Mouse (Mus musculus): ENCODE measurements around the gene Hpse. TPM values are rescaled to one million over a fixed set of nuclear protein-coding genes. Genes with fewer than 3 reads are reported as not detected.

The Hpse gene
- polyA plus RNA-seq, 1 experiment from 2014 or later, result 6.2 TPM

- peaks cover 16% of the 10 kb centered on the region for H3K4me1 ChIP-seq (replicated peaks; ENCODE audit: control insufficient read depth, insufficient read depth, low read length)
- no peak overlapping the region for H3K4me2 ChIP-seq (ENCODE audit: low read depth, low read length)
- no peaks in the 10 kb centered on the region for H3K9me3 ChIP-seq (ENCODE audit: control insufficient read depth, low read length)
- H3K27me3 ChIP-seq (ENCODE audit: control insufficient read depth, insufficient read depth, low read depth, low read length), result no peaks in the 10 kb centered on the region
- WGBS, result 71% methylated on average over 4 of the region's 4 CpGs
- H3K9ac ChIP-seq (ENCODE audit: low read length), result no peak overlapping the region
- peaks cover 4% of the 10 kb centered on the region; the same call in 1 of the 2 replicates for H3K36me3 ChIP-seq (ENCODE audit: control insufficient read depth, insufficient read depth, low read length)
- no peak overlapping the region for H3K27ac ChIP-seq (ENCODE audit: low read length)
- no peak for ATAC-seq (ENCODE audit: low read depth)
- no peak overlapping the region for H3K4me3 ChIP-seq (ENCODE audit: low read length)
Measured at GRCm38 (mm10) chr5:100672403-100672802, 47.1 kb downstream of the Hpse start.

GRCm38 (mm10) chr5:100671897-100672296, 47.6 kb downstream of the Hpse start:
- no peak overlapping the region for H3K9ac ChIP-seq (ENCODE audit: low read length)
- H3K27me3 ChIP-seq (ENCODE audit: control insufficient read depth, insufficient read depth, low read depth, low read length), result no peaks in the 10 kb centered on the region
- H3K4me3 ChIP-seq (ENCODE audit: low read length), result no peak overlapping the region
- peaks cover 4% of the 10 kb centered on the region; the same call in 1 of the 2 replicates for H3K36me3 ChIP-seq (ENCODE audit: control insufficient read depth, insufficient read depth, low read length)
- H3K4me2 ChIP-seq (ENCODE audit: low read depth, low read length), result no peak overlapping the region
- peaks cover 16% of the 10 kb centered on the region for H3K4me1 ChIP-seq (replicated peaks; ENCODE audit: control insufficient read depth, insufficient read depth, low read length)
- 52% methylated on average over 3 of the region's 3 CpGs for WGBS
- no peak overlapping the region for H3K27ac ChIP-seq (ENCODE audit: low read length)
- H3K9me3 ChIP-seq (ENCODE audit: control insufficient read depth, low read length), result no peaks in the 10 kb centered on the region
- no peak for ATAC-seq (ENCODE audit: low read depth)

GRCm38 (mm10) chr5:100671398-100671797, 48.1 kb downstream of the Hpse start:
- WGBS, result 26% methylated on average over 5 of the region's 5 CpGs
- peaks cover 16% of the 10 kb centered on the region for H3K4me1 ChIP-seq (replicated peaks; ENCODE audit: control insufficient read depth, insufficient read depth, low read length)
- ATAC-seq (ENCODE audit: low read depth), result no peak
- H3K4me2 ChIP-seq (ENCODE audit: low read depth, low read length), result no peak overlapping the region
- no peak overlapping the region for H3K27ac ChIP-seq (ENCODE audit: low read length)
- no peaks in the 10 kb centered on the region for H3K9me3 ChIP-seq (ENCODE audit: control insufficient read depth, low read length)
- H3K4me3 ChIP-seq (ENCODE audit: low read length), result no peak overlapping the region
- H3K9ac ChIP-seq (ENCODE audit: low read length), result no peak overlapping the region
- H3K36me3 ChIP-seq (ENCODE audit: control insufficient read depth, insufficient read depth, low read length), result peaks cover 6% of the 10 kb centered on the region; the same call in 1 of the 2 replicates
- no peaks in the 10 kb centered on the region for H3K27me3 ChIP-seq (ENCODE audit: control insufficient read depth, insufficient read depth, low read depth, low read length)

GRCm38 (mm10) chr5:100666965-100667364, 52.6 kb downstream of the Hpse start:
- Histone ChIP-seq H3K27me3 (ENCODE audit: control insufficient read depth, insufficient read depth, low read depth, low read length) (no peaks in the 10 kb centered on the region), H3K4me2 (ENCODE audit: low read depth, low read length) (no peak overlapping the region), H3K4me1 (replicated peaks; ENCODE audit: control insufficient read depth, insufficient read depth, low read length) (no peaks in the 10 kb centered on the region), H3K9me3 (ENCODE audit: control insufficient read depth, low read length) (no peaks in the 10 kb centered on the region), H3K36me3 (ENCODE audit: control insufficient read depth, insufficient read depth, low read length) (peaks cover 19% of the 10 kb centered on the region), H3K9ac (ENCODE audit: low read length) (no peak overlapping the region), H3K4me3 (ENCODE audit: low read length) (no peak overlapping the region), H3K27ac (ENCODE audit: low read length) (no peak overlapping the region)
- WGBS, result 100% methylated on average over 1 of the region's 1 CpGs
- ATAC-seq (ENCODE audit: low read depth), result no peak

GRCm38 (mm10) chr5:100663854-100664253, 55.7 kb downstream of the Hpse start:
- no peak overlapping the region for H3K4me2 ChIP-seq (ENCODE audit: low read depth, low read length)
- H3K9me3 ChIP-seq (ENCODE audit: control insufficient read depth, low read length), result no peaks in the 10 kb centered on the region
- peak; percentile 28; the same call in 1 of the 2 replicates for ATAC-seq (ENCODE audit: low read depth)
- no peak overlapping the region for H3K27ac ChIP-seq (ENCODE audit: low read length)
- peaks cover 27% of the 10 kb centered on the region for H3K36me3 ChIP-seq (ENCODE audit: control insufficient read depth, insufficient read depth, low read length)
- H3K27me3 ChIP-seq (ENCODE audit: control insufficient read depth, insufficient read depth, low read depth, low read length), result no peaks in the 10 kb centered on the region
- no peak overlapping the region for H3K4me3 ChIP-seq (ENCODE audit: low read length)
- WGBS, result 36% methylated on average over 5 of the region's 5 CpGs
- H3K9ac ChIP-seq (ENCODE audit: low read length), result no peak overlapping the region
- no peaks in the 10 kb centered on the region for H3K4me1 ChIP-seq (replicated peaks; ENCODE audit: control insufficient read depth, insufficient read depth, low read length)

GRCm38 (mm10) chr5:100663011-100663410, 56.5 kb downstream of the Hpse start:
- no peak for ATAC-seq (ENCODE audit: low read depth)
- Histone ChIP-seq H3K4me3 (ENCODE audit: low read length) (no peak overlapping the region), H3K9me3 (ENCODE audit: control insufficient read depth, low read length) (no peaks in the 10 kb centered on the region), H3K4me2 (ENCODE audit: low read depth, low read length) (no peak overlapping the region), H3K4me1 (replicated peaks; ENCODE audit: control insufficient read depth, insufficient read depth, low read length) (no peaks in the 10 kb centered on the region), H3K27me3 (ENCODE audit: control insufficient read depth, insufficient read depth, low read depth, low read length) (no peaks in the 10 kb centered on the region), H3K9ac (ENCODE audit: low read length) (no peak overlapping the region), H3K27ac (ENCODE audit: low read length) (no peak overlapping the region), H3K36me3 (ENCODE audit: control insufficient read depth, insufficient read depth, low read length) (peaks cover 27% of the 10 kb centered on the region)
- WGBS, result 90% methylated on average over 6 of the region's 6 CpGs

GRCm38 (mm10) chr5:100658460-100658859, 61.1 kb downstream of the Hpse start:
- Histone ChIP-seq H3K4me1 (replicated peaks; ENCODE audit: control insufficient read depth, insufficient read depth, low read length) (no peaks in the 10 kb centered on the region), H3K27ac (ENCODE audit: low read length) (no peak overlapping the region), H3K4me2 (ENCODE audit: low read depth, low read length) (no peak overlapping the region), H3K9ac (ENCODE audit: low read length) (no peak overlapping the region), H3K4me3 (ENCODE audit: low read length) (no peak overlapping the region), H3K9me3 (ENCODE audit: control insufficient read depth, low read length) (no peaks in the 10 kb centered on the region), H3K27me3 (ENCODE audit: control insufficient read depth, insufficient read depth, low read depth, low read length) (no peaks in the 10 kb centered on the region), H3K36me3 (ENCODE audit: control insufficient read depth, insufficient read depth, low read length) (peaks cover 32% of the 10 kb centered on the region)
- WGBS, result 71% methylated on average over 6 of the region's 6 CpGs
- no peak for ATAC-seq (ENCODE audit: low read depth)

GRCm38 (mm10) chr5:100656352-100656751, 63.2 kb downstream of the Hpse start:
- no peak for ATAC-seq (ENCODE audit: low read depth)
- H3K9ac ChIP-seq (ENCODE audit: low read length), result no peak overlapping the region
- H3K36me3 ChIP-seq (ENCODE audit: control insufficient read depth, insufficient read depth, low read length), result peaks cover 30% of the 10 kb centered on the region
- no peak overlapping the region for H3K4me3 ChIP-seq (ENCODE audit: low read length)
- no peak overlapping the region for H3K4me2 ChIP-seq (ENCODE audit: low read depth, low read length)
- WGBS, result 76% methylated on average over 6 of the region's 6 CpGs
- H3K27ac ChIP-seq (ENCODE audit: low read length), result no peak overlapping the region
- no peaks in the 10 kb centered on the region for H3K4me1 ChIP-seq (replicated peaks; ENCODE audit: control insufficient read depth, insufficient read depth, low read length)
- H3K9me3 ChIP-seq (ENCODE audit: control insufficient read depth, low read length), result no peaks in the 10 kb centered on the region
- H3K27me3 ChIP-seq (ENCODE audit: control insufficient read depth, insufficient read depth, low read depth, low read length), result no peaks in the 10 kb centered on the region

- H3K4me1 ChIP-seq (replicated peaks; ENCODE audit: control insufficient read depth, insufficient read depth, low read length), result no peaks in the 10 kb centered on the region
- H3K4me2 ChIP-seq (ENCODE audit: low read depth, low read length), result no peak overlapping the region
- H3K27ac ChIP-seq (ENCODE audit: low read length), result no peak overlapping the region
- ATAC-seq (ENCODE audit: low read depth), result 0 out of 2 replicates have a peak, but pooled peaks have one; percentile 26
- H3K27me3 ChIP-seq (ENCODE audit: control insufficient read depth, insufficient read depth, low read depth, low read length), result no peaks in the 10 kb centered on the region
- no peaks in the 10 kb centered on the region for H3K9me3 ChIP-seq (ENCODE audit: control insufficient read depth, low read length)
- 70% methylated on average over 9 of the region's 9 CpGs for WGBS
- H3K4me3 ChIP-seq (ENCODE audit: low read length), result no peak overlapping the region
- H3K9ac ChIP-seq (ENCODE audit: low read length), result no peak overlapping the region
- H3K36me3 ChIP-seq (ENCODE audit: control insufficient read depth, insufficient read depth, low read length), result peaks cover 17% of the 10 kb centered on the region
Measured at GRCm38 (mm10) chr5:100652327-100652726, 67.2 kb downstream of the Hpse start.

- no peak overlapping the region for H3K27ac ChIP-seq (ENCODE audit: low read length)
- H3K9me3 ChIP-seq (ENCODE audit: control insufficient read depth, low read length), result no peaks in the 10 kb centered on the region
- peaks cover 17% of the 10 kb centered on the region for H3K36me3 ChIP-seq (ENCODE audit: control insufficient read depth, insufficient read depth, low read length)
- H3K4me3 ChIP-seq (ENCODE audit: low read length), result no peak overlapping the region
- no peaks in the 10 kb centered on the region for H3K27me3 ChIP-seq (ENCODE audit: control insufficient read depth, insufficient read depth, low read depth, low read length)
- no peaks in the 10 kb centered on the region for H3K4me1 ChIP-seq (replicated peaks; ENCODE audit: control insufficient read depth, insufficient read depth, low read length)
- no peak overlapping the region for H3K4me2 ChIP-seq (ENCODE audit: low read depth, low read length)
- WGBS, result 51% methylated on average over 10 of the region's 10 CpGs
- no peak overlapping the region for H3K9ac ChIP-seq (ENCODE audit: low read length)
- ATAC-seq (ENCODE audit: low read depth), result no peak
Measured at GRCm38 (mm10) chr5:100651486-100651885, 68.0 kb downstream of the Hpse start.

Measured in lung, embryonic 16.5 days (tissue).